Mouse (Mus musculus): ENCODE results near the gene Mrps30.
"Not testable (repeated sequence)": the region's sequence is repeated elsewhere in the genome, so short reads cannot be mapped to it uniquely, and the experiment has no call there.

The Mrps30 gene

DNA sequence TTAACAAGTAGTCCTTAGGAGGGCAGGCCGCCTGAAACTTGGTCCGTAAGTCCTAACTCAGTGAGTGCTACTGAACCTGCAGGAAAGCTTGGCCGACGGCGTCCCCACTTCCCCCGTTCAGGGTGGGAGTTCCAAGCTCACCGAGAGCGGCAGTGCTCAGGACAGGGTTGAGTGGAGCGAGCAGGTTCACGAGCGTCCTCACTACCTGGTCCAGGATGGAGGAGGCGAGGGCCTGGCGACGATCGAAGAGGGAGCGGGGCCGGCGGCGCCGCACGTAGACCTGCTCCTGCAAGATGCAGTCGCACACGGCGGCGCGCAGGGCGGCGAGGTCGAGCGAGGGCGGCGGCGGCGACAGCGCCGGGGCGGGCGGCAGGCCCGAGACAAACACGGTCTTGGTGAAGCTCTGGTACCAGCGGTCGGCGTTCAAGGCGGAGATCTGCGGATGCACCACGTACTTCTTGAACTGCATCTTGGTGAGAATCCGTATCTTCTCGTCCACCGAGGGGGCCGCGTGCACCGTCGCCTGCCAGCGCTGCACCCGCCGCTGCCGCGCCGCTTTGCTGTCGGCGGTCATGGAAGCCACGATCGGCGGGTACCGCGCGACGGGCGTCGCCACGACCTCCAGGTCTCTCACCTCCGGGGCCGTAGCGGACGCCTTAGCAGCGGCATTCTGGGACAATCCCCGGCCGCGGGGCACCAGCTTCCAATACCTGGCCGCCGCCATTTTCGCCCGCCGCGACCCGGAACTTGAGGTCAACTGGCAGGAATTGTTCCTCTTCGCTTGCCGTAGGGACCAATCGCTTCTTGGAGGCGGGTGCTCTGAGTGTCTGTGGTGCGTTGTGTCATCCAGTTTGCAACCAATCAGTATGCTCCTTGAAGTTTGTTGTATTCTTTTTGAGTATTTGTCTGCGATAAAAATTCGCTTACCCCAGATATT is at the start of gene Mrps30, which contains the start of gene B430218F22Rik:
Gene Mrps30, minus strand, starts transcription at position 742 of the 937 bp plus-strand sequence.
Gene B430218F22Rik, plus strand, starts transcription at position 120 of the 937 bp plus-strand sequence.
- DNase-seq (ENCODE audit: low read depth in 2 of 2, low spot score in 2 of 2): peak; percentile 92 to 94

DNA sequence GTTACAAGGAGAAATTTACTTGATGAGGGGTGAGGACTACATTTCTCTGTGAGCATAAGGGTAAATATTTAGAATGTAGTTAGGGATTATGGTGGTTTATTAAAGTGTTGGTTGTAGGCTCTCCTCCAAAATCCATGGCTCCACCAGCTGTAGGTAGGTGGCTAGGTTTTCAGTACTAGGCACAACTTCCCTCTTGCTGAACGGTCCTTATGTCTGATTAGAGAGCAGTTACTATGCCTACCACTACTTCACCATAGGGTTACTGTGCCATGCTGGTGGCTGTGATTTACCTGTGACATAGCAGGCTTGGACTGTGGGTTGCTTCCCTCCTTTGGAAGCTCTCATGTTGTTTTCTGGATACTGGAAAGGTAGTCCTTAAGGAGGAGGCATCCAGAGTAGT is 33.8 kb upstream of the Mrps30 start:
- no peak for DNase-seq (ENCODE audit: low read depth in 2 of 2, low spot score in 2 of 2)

DNA sequence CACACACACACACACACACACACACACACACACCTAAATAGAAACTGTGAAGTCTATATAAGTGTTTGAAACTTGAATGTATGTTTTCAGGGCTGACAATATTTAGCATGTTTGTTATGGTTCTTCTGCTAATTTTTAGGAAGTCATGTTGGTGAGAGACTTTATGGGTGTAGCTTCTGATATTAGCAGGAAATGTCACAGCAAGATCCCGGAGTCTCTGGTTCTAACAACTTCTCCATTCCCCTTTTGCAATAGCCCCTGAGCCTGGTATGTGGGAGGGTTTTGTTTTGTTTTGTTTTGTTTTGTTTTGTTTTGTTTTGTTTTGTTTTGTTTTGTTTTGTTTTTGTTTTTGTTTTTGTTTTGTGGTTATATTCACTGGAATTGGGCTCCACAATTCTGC is 33.4 kb upstream of the Mrps30 start:
- DNase-seq (ENCODE audit: low read depth in 2 of 2, low spot score in 2 of 2): no peak

DNA sequence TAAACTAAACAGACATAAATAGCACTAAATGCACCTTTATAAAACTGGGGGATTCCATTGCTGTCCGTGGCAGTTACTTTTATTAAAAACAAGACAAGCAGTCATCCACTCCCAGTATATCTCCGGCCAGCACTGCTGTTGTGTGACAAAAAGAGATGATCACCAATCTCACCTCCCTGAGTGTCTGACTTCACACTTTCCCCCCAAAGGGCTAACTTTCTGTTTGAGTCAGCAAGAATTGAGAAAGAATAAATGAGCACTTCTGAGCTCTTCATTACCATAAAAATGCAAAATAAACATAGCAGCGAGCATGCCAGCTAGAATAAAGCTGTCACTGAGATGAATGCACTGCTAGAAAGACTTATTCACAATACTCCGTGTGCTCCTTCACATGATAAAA is 31.1 kb upstream of the Mrps30 start:
- no peak for DNase-seq (ENCODE audit: low read depth in 2 of 2, low spot score in 2 of 2)

DNA sequence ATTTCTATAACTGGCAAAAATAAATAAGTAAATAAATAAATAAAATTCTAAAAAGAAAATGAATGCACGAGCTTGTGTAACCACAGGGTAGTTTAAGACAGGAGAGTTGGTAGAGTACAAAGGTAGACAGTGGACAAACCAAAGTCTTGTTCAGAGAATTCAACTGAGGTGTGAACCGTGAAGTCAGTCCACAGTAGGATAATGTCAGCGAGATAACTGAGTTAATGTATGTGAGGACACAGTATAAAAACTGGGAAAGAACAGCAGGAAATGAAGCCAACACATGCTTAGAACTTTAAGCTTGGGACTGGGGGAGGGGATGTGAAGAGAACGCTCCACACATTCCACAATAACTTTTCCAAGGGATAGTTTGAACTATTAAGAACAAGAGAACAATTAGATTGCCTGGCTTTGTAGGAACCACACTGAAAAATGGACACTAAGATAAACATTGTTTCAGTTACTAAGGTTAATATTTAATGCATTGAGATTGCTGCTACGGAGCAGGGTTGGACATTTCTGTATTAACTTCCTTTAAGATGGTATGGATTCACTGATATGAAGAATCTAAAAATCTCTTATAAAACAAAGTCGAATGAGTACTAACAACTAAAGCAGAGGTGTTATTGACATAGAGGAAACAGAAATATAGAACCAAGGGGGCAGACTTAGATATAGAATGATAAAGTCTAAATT is 24.4 kb upstream of the Mrps30 start:
- no peak for DNase-seq (ENCODE audit: low read depth in 2 of 2, low spot score in 2 of 2)

DNA sequence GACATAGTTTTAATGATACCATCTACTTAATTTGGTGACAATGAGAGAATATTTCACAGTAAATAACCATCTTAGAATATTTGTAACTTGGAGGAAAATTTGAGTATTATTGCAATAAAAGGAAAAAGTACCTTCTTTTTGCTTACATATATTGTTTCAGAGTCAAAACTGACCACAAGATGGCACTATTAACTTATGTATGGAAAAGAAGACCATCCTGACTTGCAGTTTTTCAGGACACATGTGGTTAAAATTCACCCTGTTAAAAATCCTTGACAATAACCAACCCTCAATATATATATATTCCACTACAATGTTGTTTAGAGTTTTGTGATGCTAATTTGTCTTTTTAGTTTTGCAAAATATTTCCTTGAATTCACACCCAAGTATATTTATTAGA is 16.5 kb upstream of the Mrps30 start:
- no peak for DNase-seq (ENCODE audit: low read depth in 2 of 2, low spot score in 2 of 2)

DNA sequence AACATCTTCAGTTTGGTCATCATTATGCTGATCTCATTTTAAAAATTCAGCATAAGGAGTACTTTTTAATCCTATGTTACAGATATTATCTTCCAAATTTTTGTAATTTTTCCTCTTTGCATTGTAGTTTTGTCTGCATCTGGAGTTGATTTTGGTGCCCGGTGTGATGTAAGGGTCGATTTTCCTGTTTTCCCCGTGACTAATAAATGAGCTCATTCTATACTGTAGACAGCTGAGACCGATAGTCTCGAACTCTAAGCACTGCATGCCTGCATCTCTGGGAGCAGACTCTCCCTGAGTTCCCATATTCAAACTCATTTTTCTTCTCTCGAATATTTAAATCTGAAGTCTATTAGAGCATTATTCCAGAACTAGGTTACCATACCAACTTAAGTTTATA is 13.3 kb upstream of the Mrps30 start:
- no peak for DNase-seq (ENCODE audit: low read depth in 2 of 2, low spot score in 2 of 2)

DNA sequence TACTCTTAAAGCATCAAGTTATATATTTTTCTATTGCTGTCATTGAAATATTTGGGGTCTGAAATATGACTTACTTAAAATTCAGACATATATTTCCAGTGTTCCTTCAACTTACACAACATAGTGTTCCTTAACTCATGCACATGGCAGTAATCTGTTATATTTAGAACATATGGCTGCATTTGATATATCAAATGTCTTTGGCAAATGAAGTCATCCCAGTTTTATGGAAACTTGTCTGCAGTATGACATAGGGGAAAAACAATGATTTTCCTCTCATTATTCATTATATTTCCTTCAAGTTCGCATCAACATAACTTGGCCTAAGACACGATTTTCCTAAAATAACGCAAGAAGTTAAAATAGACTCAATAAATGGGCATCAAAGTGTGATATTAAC is 8.8 kb upstream of the Mrps30 start:
- DNase-seq (ENCODE audit: low read depth in 2 of 2, low spot score in 2 of 2): no peak

DNA sequence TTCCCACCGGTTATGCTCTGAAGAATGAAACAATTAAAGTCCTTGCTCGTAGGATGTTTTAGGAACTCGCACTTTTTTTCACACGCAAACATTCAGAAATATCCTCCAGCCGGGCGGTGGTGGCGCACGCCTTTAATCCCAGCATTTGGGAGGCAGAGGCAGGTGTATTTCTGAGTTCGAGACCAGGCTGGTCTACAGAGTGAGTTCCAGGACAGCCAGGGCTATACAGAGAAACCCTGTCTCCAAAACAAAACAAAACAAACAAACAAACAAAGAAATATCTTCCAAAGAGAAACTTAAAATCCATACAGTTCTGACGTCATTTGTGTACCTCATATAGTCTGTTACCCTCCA is 373 bp upstream of the Mrps30 start:
- DNase-seq (ENCODE audit: low read depth in 2 of 2, low spot score in 2 of 2): not testable (repeated sequence)

DNA sequence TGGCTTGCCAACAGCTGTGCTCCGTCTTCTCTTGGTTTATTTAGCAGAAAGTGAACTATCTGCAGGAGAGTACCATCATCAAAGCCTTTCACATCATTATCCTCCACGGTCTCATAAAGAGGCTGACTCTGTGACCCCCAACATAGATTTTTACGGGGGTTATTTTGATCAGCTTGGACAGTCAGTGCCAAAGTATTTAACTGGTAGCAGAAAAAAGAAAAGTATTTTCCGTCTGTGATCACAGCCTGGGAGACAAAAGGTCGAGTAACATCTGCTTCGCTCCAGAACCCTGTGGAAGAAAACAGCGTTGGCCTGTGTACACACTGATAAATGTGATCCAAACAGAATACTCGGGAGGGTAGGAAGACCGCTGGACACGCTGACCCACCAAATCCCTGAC is 6.7 kb downstream of the Mrps30 start:
- DNase-seq (ENCODE audit: low read depth in 2 of 2, low spot score in 2 of 2): no peak

DNA sequence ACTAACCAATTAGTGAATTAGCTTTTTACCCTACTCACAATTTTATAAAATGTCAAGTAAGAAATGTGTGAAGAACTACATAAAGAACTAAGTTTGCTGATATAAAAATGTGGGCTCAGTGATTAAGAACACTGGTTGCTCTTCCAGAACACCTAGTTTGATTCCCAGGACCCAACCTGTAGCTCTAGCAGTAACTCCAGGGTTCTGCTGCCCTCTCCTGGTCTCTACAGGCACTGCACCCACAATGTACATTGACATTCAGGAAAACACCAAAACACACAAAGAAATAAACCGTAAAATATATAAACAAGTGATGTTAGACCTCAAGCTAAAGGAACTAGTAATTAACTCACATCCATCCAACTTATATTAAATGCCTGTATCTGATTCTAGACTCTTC is 7.9 kb downstream of the Mrps30 start:
- DNase-seq (ENCODE audit: low read depth in 2 of 2, low spot score in 2 of 2): peak; percentile 39 to 64

DNA sequence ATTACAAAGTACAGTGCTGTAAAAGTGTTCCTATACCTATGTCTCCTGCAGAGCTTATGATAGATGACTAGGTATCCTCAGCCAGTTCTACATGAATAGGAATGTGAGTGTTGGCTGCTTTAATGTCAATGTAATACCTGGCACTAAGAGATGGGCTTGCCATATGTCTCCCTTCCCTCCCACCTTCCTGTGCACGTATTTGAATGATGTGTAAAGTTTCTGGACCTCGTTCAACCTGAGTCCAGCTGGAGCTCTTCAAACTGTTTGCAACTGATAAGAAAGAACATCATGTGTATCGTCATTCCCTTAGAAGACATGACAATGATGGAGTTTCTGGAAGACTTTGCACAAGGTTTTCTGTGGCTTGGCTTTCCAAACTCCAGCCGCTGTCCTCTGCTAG is 14.2 kb downstream of the Mrps30 start:
- no peak for DNase-seq (ENCODE audit: low read depth in 2 of 2, low spot score in 2 of 2)

DNA sequence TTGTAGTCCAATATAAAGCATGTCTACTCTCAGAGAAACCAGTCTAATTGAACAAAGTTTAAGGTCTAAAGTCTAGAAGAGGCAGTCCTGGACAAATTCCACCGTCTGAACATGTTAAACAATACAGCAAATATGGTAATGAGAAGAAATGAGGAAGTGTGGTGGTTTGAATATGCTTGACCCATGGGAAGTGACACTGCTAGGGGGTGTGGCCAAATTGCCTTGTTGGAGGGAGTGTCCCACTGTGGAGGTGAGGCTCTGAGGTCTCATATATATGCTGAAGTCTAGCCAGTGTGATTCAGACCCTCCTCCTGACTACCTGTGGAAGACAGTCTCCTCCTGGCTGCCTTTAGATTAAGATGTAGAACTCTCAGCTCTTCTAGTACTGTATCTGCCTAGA is 21.3 kb downstream of the Mrps30 start:
- DNase-seq (ENCODE audit: low read depth in 2 of 2, low spot score in 2 of 2): no peak

DNA sequence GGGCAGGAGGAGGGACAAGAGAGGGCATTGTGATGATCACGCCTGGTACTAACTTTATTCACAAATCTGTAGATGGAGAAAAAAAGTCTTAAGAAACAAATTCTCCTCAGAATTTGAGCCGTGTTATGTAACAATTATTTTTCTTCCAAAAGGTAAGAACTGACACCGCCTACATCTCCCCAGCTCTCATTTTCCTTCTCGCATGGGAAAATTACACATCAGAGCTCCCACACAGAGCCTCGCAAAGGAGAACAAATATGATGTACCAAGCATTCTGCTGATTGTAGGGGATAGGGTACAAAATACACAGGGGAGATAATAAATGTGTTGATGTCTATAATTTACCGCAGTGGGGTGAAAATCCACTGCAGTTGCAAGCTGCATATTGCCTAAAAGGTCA is 23.7 kb downstream of the Mrps30 start:
- no peak for DNase-seq (ENCODE audit: low read depth in 2 of 2, low spot score in 2 of 2)

DNA sequence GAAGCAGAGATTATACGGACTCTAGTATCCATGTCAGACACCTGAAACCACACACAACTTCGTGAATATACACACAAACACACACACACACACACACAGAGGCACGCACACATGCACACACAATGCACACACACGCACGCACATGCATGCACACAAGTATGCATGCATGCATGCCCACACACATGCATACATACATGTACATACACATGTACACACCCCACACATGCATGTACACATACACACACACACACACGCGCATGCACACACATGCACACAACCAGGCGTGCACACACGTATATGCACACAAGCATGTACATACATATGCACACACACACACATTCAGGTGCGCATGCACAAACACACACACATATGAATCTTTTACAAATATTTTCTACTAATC is 36.2 kb downstream of the Mrps30 start:
- no peak for DNase-seq (ENCODE audit: low read depth in 2 of 2, low spot score in 2 of 2)

DNA sequence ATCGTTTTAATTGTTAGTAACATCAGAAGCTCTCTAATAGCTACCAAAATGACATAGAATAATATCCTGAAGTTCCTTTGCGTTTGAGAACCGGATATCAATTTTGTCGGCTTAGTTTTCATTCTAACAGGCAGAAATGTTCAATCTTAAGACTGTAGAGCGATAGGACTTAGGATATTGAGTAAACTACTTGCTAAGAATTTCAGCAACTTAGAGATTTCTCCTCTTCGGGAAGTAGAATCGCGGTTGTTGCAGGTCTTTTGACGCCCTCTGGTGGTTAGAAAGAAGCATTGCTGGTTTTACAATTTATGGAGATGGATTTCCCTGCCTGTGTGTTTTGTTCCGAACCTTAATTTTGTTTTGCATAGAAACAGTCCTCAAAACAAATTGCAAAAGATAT is 36.8 kb downstream of the Mrps30 start:
- DNase-seq (ENCODE audit: low read depth in 2 of 2, low spot score in 2 of 2): no peak
